Mouse (Mus musculus) activated CD4-positive, CD25-positive, alpha-beta regulatory T cell, adult 4 months (primary cell): ENCODE data around the gene Accsl. TPM values are rescaled to one million over a fixed set of nuclear protein-coding genes. Genes with fewer than 3 reads are reported as not detected.

Experiments
- ATAC-seq: one replicate; pipeline ENCODE4 v1.8.0; 2017
- polyA plus RNA-seq, 2 experiments: library from polyadenylated mRNA; unstranded; fragments of 100-300 nt; shearing (Covaris generic); gene quantifications; one replicate each; pipeline ENCODE4 v1.2.1; 2017

Accsl gene
- polyA plus RNA-seq, 2 experiments from 2014 or later, result not detected

GRCm38 (mm10) chr2:93874227-93874514, 5.2 kb upstream of the Accsl start:
- ATAC-seq, result no peak

GRCm38 (mm10) chr2:93873449-93874226, 4.7 kb upstream of the Accsl start:
- ATAC-seq, result no peak

GRCm38 (mm10) chr2:93872257-93872656, 3.3 kb upstream of the Accsl start:
- no peak for ATAC-seq

- no peak for ATAC-seq
These were observed 2.5 kb upstream of the Accsl start for GRCm38 (mm10) chr2:93871411-93871925.

GRCm38 (mm10) chr2:93870842-93871241, 1.9 kb upstream of the Accsl start:
- no peak for ATAC-seq

- ATAC-seq, result no peak
These were observed 391 bp downstream of the Accsl start for GRCm38 (mm10) chr2:93868566-93868965.

GRCm38 (mm10) chr2:93863229-93863628, 5.7 kb downstream of the Accsl start:
- ATAC-seq, result no peak

GRCm38 (mm10) chr2:93858845-93859244, 10.1 kb downstream of the Accsl start:
- ATAC-seq, result no peak

- ATAC-seq, result no peak
These were observed 17.7 kb downstream of the Accsl start for GRCm38 (mm10) chr2:93851303-93851702.

GRCm38 (mm10) chr2:93850317-93850944, 18.5 kb downstream of the Accsl start:
- peak; percentile 50 for ATAC-seq

- ATAC-seq, result peak; percentile 76
These were observed 19.4 kb downstream of the Accsl start, which contains the start of gene Accs for GRCm38 (mm10) chr2:93849505-93850089. Gene Accs, minus strand, starts transcription at chr2:93849943.

GRCm38 (mm10) chr2:93841349-93841748, 27.6 kb downstream of the Accsl start:
- no peak for ATAC-seq

GRCm38 (mm10) chr2:93840109-93840508, 28.8 kb downstream of the Accsl start:
- no peak for ATAC-seq

- ATAC-seq, result no peak
These were observed 30.0 kb downstream of the Accsl start for GRCm38 (mm10) chr2:93838931-93839330.

GRCm38 (mm10) chr2:93836232-93836785, 32.6 kb downstream of the Accsl start:
- ATAC-seq, result no peak

- no peak for ATAC-seq
These were observed 33.4 kb downstream of the Accsl start for GRCm38 (mm10) chr2:93835596-93835995.

GRCm38 (mm10) chr2:93823519-93823918, 45.4 kb downstream of the Accsl start:
- ATAC-seq, result peak; percentile 89

GRCm38 (mm10) chr2:93822045-93822749, 46.8 kb downstream of the Accsl start, which contains the start of gene Ext2:
Gene Ext2, minus strand, starts transcription at chr2:93822568.
- peak; percentile 81 for ATAC-seq

- no peak for ATAC-seq
These were observed 51.2 kb downstream of the Accsl start for GRCm38 (mm10) chr2:93817791-93818190.

- no peak for ATAC-seq
These were observed 55.6 kb downstream of the Accsl start for GRCm38 (mm10) chr2:93813343-93813742.

GRCm38 (mm10) chr2:93811812-93812211, 57.1 kb downstream of the Accsl start:
- peak; percentile 61 for ATAC-seq

GRCm38 (mm10) chr2:93809931-93810330, 59.0 kb downstream of the Accsl start:
- ATAC-seq, result no peak

GRCm38 (mm10) chr2:93808071-93808470, 60.9 kb downstream of the Accsl start:
- no peak for ATAC-seq
